Mouse (Mus musculus): Measurements from ENCODE around the gene Gm10717. TPM values are rescaled to one million over a fixed set of nuclear protein-coding genes. Genes with fewer than 3 reads are reported as not detected.
"Not testable (repeated sequence)": the region's sequence is repeated elsewhere in the genome, so short reads cannot be mapped to it uniquely, and the experiment has no call there.

The Gm10717 gene
- total RNA-seq (2014; fragmentation: Nextera tagmentation) (2.0 TPM in 1 of 2 replicates, not detected in the other), total RNA-seq (2017) (not detected in 2 replicates)

GRCm38 (mm10) chr9:3024912-3025467, at the start of gene Gm10717:
Gene Gm10717 (plus strand): TSS chr9:3025417.
- ATAC-seq (replicated peaks; ENCODE audit: poor library complexity, severe bottlenecking): not testable (repeated sequence)

GRCm38 (mm10) chr9:3000445-3000972, 24.7 kb upstream of the Gm10717 start, which contains the start of gene Gm10722:
Gene Gm10722 (plus strand): TSS chr9:3000922.
- not testable (repeated sequence) for ATAC-seq (replicated peaks; ENCODE audit: poor library complexity, severe bottlenecking)

- not testable (repeated sequence) for ATAC-seq (replicated peaks; ENCODE audit: poor library complexity, severe bottlenecking)
Measured at GRCm38 (mm10) chr9:3001006-3001405, 24.2 kb upstream of the Gm10717 start.

GRCm38 (mm10) chr9:3001948-3002659, 23.1 kb upstream of the Gm10717 start:
- ATAC-seq (replicated peaks; ENCODE audit: poor library complexity, severe bottlenecking): peak; percentile 41; the same call in 1 of the 2 replicates

- ATAC-seq (replicated peaks; ENCODE audit: poor library complexity, severe bottlenecking): not testable (repeated sequence)
Measured at GRCm38 (mm10) chr9:3002794-3003396, 22.3 kb upstream of the Gm10717 start, which contains the start of gene Gm11168. Gene Gm11168 (plus strand): TSS chr9:3003346.

- ATAC-seq (replicated peaks; ENCODE audit: poor library complexity, severe bottlenecking): peak; percentile 41
Measured at GRCm38 (mm10) chr9:3006179-3006578, 19.0 kb upstream of the Gm10717 start.

DNA sequence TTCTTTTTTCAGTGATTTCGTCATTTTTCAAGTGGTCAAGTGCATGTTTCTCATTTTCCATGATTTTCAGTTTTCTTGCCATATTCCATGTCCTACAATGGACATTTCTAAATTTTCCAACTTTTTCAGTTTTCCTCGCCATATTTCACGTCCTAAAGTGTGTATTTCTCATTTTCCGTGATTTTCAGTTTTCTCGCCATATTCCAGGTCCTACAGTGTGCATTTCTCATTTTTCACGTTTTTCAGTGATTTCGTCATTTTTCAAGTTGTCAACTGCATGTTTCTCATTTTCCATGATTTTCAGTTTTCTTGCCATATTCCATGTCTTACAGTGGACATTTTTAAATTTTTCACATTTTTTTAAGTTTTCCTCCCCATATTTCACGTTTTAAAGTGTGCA, 18.6 kb upstream of the Gm10717 start:
- not testable (repeated sequence) for ATAC-seq (replicated peaks; ENCODE audit: poor library complexity, severe bottlenecking)

DNA sequence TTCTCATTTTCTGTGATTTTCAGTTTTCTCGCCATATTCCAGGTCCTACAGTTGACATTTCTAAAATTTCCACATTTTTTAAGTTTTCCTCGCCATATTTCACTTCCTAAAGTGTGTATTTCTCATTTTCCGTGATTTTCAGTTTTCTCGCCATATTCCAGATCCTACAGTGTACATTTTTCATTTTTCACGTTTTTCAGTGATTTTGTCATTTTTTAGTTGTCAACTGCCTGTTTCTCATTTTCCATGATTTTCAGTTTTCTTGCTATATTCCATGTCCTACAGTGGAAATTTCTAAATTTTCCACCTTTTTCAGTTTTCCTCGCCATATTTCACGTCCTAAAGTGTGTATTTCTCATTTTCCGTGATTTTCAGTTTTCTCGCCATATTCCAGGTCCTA, 17.9 kb upstream of the Gm10717 start:
- 0 out of 2 replicates have a peak, but pooled peaks have one; percentile 16 for ATAC-seq (replicated peaks; ENCODE audit: poor library complexity, severe bottlenecking)

GRCm38 (mm10) chr9:3009331-3009730, 15.9 kb upstream of the Gm10717 start:
- ATAC-seq (replicated peaks; ENCODE audit: poor library complexity, severe bottlenecking): peak; percentile 21

DNA sequence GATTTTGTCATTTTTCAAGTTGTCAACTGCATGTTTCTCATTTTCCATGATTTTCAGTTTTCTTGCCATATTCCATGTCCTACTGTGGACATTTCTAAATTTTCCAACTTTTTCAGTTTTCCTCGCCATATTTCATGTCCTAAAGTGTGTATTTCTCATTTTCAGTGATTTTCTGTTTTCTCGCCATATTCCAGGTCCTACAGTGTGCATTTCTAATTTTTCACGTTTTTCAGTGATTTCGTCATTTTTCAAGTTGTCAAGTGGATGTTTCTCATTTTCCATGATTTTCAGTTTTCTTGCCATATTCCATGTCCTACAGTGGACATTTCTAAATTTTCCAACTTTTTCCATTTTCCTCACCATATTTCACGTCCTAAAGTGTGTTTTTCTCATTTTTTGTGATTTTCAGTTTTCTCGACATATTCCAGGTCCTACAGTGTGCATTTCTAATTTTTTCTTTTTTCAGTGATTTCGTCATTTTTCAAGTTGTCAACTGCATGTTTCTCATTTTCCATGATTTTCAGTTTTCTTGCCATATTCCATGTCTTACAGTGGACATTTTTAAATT, 13.1 kb upstream of the Gm10717 start:
- ATAC-seq (replicated peaks; ENCODE audit: poor library complexity, severe bottlenecking): peak; percentile 43

DNA sequence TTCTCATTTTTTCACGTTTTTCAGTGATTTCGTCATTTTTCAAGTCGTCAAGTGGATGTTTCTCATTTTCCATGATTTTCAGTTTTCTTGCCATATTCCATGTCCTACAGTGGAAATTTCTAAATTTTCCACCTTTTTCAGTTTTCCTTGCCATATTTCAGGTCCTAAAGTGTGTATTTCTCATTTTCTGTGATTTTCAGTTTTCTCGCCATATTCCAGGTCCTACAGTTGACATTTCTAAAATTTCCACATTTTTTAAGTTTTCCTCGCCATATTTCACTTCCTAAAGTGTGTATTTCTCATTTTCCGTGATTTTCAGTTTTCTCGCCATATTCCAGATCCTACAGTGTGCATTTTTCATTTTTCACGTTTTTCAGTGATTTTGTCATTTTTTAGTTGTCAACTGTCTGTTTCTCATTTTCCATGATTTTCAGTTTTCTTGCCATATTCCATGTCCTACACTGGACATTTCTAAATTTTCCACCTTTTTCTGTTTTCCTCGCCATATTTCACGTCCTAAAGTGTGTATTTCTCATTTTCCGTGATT, 12.4 kb upstream of the Gm10717 start, which contains the start of gene Gm10721:
TSS of gene Gm10721 (plus strand) at position 408 of the 547 bp plus-strand sequence.
- peak; percentile 34 for ATAC-seq (replicated peaks; ENCODE audit: poor library complexity, severe bottlenecking)

DNA sequence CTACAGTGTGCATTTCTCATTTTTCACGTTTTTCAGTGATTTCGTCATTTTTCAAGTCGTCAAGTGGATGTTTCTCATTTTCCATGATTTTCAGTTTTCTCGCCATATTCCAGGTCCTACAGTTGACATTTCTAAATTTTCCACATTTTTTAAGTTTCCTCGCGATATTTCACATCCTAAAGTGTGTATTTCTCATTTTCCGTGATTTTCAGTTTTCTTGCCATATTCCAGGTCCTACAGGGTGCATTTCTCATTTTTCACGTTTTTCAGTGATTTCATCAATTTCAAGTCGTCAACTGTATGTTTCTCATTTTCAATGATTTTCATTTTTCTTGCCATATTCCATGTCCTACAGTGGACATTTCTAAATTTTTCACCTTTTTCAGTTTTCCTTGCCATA, 9.9 kb upstream of the Gm10717 start, which contains the start of gene Gm10720:
TSS of gene Gm10720 (plus strand) at position 301 of the 400 bp plus-strand sequence.
- not testable (repeated sequence) for ATAC-seq (replicated peaks; ENCODE audit: poor library complexity, severe bottlenecking)

GRCm38 (mm10) chr9:3015896-3016295, 9.3 kb upstream of the Gm10717 start:
- not testable (repeated sequence) for ATAC-seq (replicated peaks; ENCODE audit: poor library complexity, severe bottlenecking)

- ATAC-seq (replicated peaks; ENCODE audit: poor library complexity, severe bottlenecking): not testable (repeated sequence)
Measured at GRCm38 (mm10) chr9:3017108-3017507, 8.1 kb upstream of the Gm10717 start, which contains the start of gene Gm10719. Gene Gm10719 (plus strand): TSS chr9:3017408.

DNA sequence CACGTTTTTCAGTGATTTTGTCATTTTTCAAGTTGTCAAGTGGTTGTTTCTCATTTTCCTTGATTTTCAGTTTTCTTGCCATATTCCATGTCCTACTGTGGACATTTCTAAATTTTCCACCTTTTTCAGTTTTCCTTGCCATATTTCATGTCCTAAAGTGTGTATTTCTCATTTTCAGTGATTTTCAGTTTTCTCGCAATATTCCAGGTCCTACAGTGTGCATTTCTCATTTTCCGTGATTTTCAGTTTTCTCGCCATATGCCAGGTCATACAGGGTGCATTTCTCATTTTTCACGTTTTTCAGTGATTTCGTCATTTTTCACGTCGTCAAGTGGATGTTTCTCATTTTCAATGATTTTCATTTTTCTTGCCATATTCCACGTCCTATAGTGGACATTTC, 6.3 kb upstream of the Gm10717 start:
- ATAC-seq (replicated peaks; ENCODE audit: poor library complexity, severe bottlenecking): not testable (repeated sequence)

GRCm38 (mm10) chr9:3019835-3020727, 5.1 kb upstream of the Gm10717 start:
- ATAC-seq (replicated peaks; ENCODE audit: poor library complexity, severe bottlenecking): peak; percentile 47

DNA sequence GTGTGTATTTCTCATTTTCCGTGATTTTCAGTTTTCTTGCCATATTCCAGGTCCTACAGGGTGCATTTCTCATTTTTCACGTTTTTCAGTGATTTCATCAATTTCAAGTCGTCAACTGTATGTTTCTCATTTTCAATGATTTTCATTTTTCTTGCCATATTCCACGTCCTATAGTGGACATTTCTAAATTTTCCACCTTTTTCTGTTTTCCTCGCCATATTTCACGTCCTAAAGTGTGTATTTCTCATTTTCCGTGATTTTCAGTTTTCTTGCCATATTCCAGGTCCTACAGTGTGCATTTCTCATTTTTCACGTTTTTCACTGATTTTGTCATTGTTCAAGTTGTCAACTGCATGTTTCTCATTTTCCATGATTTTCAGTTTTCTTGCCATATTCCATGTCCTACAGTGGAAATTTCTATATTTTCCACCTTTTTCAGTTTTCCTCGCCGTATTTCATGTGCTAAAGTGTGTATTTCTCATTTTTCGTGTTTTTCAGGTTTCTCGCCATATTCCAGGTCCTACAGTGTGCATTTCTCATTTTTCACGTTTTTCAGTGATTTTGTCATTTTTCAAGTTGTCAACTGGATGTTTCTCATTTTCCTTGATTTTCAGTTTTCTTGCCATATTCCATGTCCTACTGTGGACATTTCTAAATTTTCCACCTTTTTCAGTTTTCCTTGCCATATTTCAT, 2.8 kb upstream of the Gm10717 start:
- not testable (repeated sequence) for ATAC-seq (replicated peaks; ENCODE audit: poor library complexity, severe bottlenecking)

DNA sequence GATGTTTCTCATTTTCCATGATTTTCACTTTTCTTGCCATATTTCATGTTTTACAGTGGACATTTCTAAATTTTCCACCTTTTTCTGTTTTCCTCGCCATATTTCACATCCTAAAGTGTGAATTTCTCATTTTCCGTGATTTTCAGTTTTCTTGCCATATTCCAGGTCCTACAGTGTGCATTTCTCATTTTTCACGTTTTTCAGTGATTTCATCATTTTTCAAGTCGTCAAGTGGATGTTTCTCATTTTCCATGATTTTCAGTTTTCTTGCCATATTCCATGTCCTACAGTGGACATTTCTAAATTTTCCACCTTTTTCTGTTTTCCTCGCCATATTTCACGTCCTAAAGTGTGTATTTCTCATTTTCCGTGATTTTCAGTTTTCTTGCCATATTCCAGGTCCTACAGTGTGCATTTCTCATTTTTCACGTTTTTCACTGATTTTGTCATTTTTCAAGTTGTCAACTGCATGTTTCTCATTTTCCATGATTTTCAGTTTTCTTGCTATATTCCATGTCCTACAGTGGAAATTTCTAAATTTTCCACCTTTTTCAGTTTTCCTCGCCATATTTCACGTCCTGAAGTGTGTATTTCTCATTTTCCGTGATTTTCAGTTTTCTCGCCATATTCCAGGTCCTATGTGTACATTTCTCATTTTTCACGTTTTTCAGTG, 1.8 kb upstream of the Gm10717 start, which contains the start of gene Gm10718:
TSS of gene Gm10718 (plus strand) at position 236 of the 673 bp plus-strand sequence.
- ATAC-seq (replicated peaks; ENCODE audit: poor library complexity, severe bottlenecking): not testable (repeated sequence)

Data from granulocyte monocyte progenitor cell, adult 5-6 weeks (primary cell).